Mouse (Mus musculus) liver, adult 2 months (tissue): Measurements from ENCODE around the gene Mrpl22.

Experiments used
- CTCF ChIP-seq: fragments of 200-500 bp; IDR thresholded peaks from 2 replicates; pipeline ENCODE4 v1.5.1; 2011; ENCODE audit warnings: low read depth, low read length, control low read depth
- POLR2A ChIP-seq: fragments of 200-500 bp; IDR thresholded peaks from 2 replicates; pipeline ENCODE4 v1.6.1; 2011; ENCODE audit warnings: low read length, control low read depth; ENCODE audit not compliant: insufficient read depth; ENCODE audit errors: extremely low read depth

DNA sequence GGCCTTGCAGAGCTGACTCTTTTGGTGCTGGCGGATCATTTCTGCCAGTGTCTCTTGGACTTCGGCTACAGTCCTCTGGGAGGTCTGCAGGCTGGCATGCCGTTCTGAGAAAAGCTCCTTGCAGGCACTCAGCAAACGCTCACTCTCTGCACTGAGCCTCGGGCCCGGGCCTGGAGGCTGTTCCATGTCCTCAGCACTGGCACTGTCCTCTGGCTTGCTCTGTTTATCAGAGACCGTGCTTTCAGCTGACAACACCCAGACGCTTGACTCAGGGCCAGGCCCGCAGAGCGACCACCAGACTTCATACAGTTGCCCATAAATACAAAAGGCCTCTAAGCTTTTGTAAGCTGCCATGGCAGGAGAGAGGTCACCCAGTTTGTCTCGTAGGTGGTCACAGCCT lies 46.4 kb upstream of the Mrpl22 start:
- TF ChIP-seq POLR2A (no peak), CTCF (no peak)
